Mouse (Mus musculus): ENCODE data around the gene Vps45.
"Not testable (repeated sequence)": the region's sequence is repeated elsewhere in the genome, so short reads cannot be mapped to it uniquely, and the experiment has no call there.

Gene Vps45

DNA sequence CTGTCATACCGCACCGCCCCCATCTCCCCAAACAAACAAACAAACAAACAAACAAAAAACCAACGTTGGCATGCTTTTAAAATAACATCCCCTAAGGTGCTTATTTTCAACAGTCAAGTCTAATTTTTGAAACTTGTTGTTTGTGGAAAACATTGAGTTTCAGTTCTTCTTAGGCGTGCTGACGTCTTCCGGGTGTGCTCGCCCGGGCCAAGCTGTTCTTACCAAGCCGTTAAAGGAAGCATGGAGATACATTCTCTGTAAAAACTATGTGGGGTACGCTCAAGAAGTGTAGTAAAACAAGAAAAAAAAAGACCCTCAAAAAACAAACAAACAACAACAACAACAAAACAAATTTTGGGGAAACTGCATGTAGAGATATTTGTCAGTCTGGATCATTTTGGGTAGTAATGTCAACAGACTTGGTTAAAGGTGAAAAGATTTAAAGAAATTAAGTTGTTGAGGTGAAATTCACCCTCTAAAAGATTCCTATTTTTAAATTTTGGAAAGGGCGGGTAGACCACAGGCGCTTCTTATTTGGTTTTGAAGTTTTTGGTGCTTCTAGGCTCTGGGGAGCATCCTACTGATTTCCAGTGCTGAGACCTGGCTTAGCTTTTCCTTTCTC, 85.9 kb downstream of the Vps45 start:
- DNase-seq (ENCODE audit: low spot score) = no peak

DNA sequence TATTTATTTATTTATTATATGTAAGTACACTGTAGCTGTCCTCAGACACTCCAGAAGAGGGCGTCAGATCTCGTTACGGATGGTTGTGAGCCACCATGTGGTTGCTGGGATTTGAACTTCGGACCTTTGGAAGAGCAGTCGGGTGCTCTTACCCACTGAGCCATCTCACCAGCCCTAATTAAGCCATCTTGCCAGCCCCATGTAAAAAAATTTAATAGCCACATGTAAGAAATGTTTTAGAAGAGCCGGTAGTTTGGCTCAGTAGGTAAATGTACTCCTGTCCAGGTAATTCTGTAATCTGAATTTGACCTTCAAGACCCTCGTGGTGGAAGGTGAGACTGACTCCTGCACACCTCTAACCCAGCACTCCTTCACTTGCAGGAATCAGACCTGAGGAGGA, 87.6 kb downstream of the Vps45 start:
- not testable (repeated sequence) for DNase-seq (ENCODE audit: low spot score)

DNA sequence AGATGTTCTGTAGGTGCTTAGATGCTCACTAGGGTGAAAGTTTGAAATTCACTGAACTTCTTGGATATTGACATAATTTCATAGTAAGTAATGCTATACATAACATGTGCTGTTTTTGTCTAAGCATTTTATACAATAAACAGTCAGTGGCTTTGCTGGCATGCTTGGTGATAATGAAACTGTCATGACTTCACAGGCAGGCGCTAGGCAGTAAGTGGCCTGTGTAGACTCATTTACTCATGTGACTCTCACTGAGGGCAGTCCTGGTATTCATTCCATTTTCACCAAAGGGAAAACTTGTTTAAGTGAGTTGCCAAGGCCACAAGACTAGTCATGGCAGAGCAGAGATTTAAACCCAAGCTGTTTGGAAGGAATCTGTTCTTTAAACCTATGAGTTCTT, 89.0 kb downstream of the Vps45 start:
- no peak for DNase-seq (ENCODE audit: low spot score)

DNA sequence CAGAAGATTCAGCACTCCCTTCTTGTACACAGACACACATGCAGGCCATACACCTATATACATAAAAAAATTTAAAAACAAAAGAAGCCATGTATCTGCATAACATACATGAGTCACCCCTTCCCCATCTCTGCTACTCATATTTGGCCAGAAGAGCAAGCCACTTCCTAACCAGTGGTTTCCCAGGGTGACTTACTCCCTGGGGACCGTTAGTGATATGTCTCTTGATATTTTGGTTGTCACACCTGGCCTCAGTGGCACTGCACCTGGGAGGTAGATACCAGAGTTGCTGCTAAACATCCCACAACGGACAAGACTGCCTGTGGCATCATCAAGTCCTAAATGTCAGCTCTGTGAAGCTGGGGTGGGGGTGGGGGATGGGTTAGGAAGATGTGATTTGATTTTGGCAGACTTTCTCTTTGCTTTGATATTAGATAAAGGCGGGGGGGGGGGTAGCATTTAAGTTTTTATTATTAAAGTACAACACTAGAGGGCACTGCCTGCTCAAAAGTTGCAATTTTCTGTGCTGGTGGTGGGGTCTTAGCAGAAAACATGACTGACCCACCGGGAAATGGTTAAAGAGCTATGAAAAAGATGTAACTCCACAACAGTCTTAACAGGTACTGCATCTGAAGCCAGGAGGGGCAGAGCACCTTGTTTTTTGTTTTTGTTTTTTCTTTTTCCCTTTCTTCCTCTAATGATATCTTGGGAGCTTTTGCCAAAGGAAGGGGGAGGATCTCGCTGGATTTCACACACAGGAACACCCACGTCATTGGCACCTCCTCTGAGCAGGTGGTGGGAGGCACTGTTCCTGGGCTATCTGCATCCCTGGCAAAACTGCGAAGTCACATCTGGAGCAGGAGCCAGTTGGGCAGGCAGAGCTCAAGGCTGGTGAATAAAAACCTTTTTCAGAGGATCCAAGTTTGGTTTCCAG, 92.5 kb downstream of the Vps45 start:
- DNase-seq (ENCODE audit: low spot score) = no peak

DNA sequence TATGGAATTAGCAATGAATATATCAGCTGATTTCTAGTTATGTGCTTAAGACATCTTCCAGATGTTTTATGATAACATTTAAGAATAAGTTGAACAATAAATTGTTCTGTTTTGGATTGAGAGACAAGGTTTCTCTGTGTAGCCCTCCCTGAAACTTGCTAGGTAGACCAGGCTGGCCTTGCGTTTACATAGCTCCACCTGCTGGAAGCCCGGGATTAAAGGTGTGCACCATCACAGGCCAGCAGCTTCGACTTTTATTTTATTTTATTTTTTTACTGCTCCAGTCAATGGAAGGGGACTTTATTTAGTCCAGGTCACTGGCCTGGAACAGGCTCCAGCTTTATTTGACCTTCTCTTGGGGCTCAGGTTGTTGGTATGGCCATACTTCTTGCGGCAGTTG, 94.6 kb downstream of the Vps45 start:
- no peak for DNase-seq (ENCODE audit: low spot score)

DNA sequence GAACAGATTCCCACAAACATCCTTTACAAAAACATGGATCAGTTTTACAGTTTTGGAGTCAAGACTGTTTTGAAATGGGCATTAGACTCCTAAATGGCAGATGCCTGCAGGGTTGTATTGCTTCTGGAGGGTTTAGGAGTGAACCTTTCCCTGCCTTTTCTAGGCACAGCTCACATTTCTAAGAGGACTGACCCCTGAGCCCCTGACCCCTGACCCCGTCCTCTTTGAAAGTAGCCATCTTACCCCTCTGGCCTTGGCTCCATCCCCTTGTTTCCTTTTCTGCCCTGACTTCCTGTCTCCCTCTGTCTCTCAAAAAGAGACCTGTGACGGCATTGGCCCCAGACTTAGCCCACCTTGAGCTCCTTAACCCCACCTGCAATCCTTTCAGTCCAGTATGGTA, 95.0 kb downstream of the Vps45 start:
- no peak for DNase-seq (ENCODE audit: low spot score)

DNA sequence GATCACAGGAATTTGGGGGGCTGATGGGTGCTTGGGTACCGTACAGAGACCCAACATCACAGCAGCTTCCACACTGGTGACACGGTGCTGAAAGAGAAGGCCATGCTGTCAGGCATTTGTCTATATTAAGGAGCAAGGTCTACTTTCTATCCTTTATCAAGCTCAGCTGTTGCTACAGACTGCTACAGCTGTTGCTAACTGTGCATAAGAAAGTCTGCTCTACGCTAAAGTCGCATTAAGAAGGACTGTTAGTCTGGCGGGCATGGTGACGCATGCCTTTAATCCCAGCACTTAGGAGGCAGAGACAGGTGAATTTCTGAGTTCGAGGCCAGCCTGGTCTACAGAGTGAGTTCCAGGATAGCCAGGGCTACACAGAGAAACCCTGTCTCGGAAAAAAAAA, 96.1 kb downstream of the Vps45 start:
- not testable (repeated sequence) for DNase-seq (ENCODE audit: low spot score)

DNA sequence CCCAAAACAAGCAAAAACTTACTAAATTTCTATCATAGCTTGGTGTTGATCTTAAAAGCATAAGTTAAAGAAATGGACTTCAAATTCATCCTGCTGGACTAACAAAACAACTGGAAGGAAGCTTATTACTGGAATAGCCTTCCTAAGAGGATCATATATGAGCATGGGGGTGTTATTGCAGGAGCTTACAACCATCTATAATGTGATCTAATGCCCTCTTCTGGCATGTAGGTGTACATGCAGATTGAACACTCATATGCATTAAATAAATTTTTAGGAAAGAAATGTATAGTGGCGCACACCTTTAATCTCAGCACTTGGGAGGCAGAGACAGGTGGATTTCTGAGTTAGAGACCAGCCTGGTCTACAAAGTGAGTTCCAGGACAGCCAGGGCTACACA, 98.5 kb downstream of the Vps45 start:
- DNase-seq (ENCODE audit: low spot score) = no peak

DNA sequence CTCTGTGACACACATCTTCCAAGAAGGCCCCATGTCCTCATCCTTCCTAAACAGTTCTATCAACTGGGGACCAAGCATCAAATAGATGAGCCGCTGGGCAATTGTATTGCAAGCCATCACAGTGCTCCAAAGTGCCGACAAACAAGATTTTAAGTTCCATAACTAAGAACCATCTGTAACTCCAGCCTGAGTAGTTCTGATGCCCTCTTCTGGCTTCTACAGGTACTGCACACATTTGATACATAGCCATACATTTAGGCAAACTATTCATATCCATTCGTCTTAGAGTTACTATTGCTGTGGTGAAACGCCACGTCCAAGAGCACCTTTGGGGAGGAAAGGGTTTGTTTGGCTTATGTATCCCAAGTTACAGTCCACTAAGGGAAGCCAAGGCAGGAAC, 99.2 kb downstream of the Vps45 start:
- DNase-seq (ENCODE audit: low spot score) = no peak

DNA sequence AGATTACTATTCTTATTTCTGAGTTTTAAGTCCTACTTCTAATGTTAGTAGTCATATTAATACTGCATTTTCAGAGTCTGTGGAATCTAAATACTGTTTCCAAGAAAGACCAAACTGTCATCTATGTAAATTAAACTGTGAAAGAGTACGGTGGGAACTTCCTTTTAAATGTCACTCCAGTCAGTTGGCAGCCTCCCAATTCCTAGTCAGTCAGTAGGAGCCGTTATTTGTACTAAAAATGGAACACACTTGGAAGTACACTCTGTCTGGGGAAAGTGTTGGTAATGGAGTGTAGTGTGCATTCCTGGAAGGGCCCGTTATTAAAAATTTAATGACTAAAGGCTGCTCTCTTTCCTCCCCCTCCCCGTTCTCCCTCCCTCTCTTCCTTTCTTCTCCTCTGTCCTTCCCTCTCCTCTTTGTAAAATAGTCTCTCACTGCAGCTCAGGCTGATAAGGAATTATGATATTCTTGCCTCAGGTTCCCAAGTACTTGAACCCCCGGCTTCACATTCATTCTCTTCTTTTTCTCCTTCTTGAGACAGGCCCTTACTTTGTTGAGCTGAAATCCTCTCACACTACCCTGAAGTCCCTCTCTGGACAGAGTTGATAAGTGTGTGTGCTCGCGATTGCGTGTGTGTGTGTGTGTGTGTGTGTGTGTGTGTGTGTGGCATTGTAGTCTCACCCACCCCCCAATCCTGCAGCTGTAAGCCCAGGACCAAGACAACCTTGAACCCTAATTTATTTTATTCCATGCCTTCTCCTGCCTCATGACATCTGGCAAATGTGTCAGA, 100.7 kb downstream of the Vps45 start:
- DNase-seq (ENCODE audit: low spot score) = no peak

DNA sequence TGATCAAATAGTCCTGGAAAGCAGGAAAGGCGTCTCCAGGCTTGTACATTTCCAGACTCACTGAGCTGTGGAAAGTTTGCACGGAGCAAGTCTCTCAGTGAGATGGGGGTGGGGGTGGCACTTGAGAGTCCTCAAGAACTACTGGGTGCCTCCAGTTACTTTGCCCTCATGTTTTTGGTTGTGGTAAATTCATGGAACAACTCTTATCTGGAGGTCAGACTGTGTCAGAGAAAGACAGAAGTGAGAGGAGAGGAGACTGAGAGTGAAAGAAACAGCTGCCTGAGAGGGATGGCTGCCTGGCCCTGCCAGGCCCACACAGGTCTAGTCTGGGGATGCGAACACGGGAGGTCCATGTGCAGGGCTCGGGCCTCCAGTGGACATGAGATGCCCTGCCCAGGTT, 102.9 kb downstream of the Vps45 start:
- no peak for DNase-seq (ENCODE audit: low spot score)

DNA sequence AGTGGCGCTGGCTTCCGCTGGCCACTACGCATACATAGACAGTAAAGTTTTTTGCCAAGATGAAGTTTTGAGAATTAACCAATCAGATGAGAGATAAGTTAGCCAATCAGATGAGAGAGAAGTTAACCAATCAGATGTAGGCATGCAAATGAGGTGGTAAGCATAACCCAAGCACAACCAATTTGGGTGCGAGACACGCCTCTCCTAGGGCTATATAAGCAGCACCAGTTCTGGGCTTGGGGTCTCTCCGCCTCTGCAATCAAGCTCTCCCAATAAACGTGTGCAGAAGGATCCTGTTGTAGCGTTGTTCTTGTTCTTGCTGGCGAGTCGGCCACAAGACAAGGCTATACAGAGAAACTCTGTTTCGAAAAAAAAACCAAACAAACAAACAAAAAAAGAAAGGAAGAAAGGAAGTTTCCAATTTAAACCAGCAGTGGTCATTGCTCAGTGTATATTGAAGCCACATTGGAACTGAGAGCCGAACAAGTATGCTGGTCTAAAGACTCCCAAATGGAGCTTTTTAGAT, 103.6 kb downstream of the Vps45 start:
- not testable (repeated sequence) for DNase-seq (ENCODE audit: low spot score)

DNA sequence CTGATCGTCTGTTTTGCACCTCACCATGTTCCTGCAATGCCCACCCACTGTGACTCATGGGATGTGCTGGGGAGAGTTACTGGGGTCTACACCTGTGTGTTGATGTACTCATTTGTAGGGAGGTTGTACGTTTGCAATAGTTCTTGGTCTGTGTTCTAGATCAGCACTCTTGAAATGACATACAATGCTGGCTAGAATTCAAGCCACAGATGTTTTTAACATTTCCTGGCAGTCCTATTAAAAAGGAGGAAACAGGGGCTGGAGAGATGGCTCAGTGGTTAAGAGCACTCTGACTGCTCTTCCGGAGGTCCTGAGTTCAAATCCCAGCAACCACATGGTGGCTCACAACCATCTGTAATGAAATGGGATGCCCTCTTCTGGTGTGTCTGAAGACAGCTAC, 104.7 kb downstream of the Vps45 start:
- DNase-seq (ENCODE audit: low spot score) = no peak

DNA sequence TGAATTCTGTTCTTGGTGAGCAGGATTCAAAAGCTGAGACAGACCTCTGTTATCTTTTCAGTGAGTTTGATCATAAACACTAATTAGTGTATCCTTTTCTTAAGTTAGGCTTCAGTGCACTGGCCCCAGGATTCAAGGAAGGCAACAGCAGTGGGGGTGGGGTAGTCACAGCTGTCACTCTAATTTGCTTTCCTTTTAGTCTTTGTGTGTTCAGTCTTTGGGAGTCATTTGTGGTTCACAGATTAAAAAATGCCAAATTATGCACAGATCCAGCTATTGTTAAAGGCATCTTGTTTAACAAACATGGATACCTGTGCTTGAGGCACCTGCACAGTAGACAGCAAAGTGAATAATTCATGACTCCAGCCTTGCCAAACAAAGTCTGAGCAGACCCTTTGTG, 105.2 kb downstream of the Vps45 start:
- DNase-seq (ENCODE audit: low spot score) = no peak

DNA sequence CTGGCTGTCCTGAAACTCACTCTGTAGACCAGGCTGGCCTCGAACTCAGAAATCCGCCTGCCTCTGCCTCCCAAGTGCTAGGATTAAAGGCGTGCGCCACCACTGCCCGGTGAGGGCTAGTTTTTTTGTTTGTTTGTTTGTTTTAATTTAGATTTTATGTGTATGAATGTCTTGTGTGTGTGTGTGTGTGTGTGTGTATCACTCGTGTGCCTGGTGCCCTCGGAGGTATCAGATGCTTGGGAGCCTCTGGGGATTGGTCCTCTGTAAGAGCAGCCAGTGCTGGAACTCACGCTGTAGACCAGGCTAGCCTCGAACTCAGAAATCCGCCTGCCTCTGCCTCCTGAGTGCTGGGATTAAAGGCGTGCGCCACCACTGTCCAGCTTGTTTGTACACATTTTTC, 106.7 kb downstream of the Vps45 start:
- DNase-seq (ENCODE audit: low spot score) = not testable (repeated sequence)

DNA sequence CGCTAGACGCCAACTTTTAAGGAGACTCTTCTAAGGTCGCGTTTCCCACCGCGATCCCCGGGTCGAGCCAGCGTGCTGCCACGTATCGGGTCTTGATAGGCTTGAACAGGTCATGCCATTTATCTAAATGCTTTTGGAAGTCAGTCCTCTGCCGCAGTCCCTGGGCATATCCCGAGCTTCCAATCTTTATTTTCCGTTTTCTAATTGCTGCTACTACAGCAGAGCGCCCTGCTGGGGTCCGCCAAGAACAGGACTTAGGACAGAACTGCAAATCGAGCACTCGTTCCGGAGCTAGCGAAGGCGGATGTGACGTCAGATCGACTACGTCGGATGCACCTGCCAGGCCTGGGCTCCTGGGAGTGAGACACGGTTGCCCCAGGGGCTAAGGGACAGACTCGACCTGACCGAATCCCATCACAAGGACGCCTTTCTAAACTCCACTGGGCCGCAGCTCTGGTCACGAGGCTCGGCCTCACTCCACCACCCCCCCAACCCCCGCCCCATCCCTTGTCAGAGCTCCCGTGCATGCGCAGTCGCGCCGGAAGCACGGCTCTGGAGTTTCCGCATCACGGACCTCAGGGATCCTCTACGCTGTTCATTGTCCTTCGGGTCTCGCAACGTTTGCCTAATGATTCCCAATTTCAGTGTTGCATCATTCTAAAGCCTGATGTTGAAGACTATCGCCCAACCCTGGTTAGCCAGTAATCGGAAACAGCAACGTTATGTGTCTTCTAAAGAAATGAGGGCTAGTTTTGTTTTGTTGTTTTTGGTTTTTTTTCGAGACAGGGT, 107.3 kb downstream of the Vps45 start:
- peak; percentile 81 for DNase-seq (ENCODE audit: low spot score)

Measured in ovary, postnatal 10 days (tissue).